Mouse (Mus musculus): ENCODE data around the gene Samd4. TPM values are rescaled to one million over a fixed set of nuclear protein-coding genes. Genes with fewer than 3 reads are reported as not detected.
"Not testable (repeated sequence)": the region's sequence is repeated elsewhere in the genome, so short reads cannot be mapped to it uniquely, and the experiment has no call there.

The Samd4 gene
- polyA plus RNA-seq, 1 experiment = 2.3 TPM

- no peak for TF ChIP-seq POLR2A (IDR thresholded peaks at IDR 0.05; ENCODE audit: borderline replicate concordance, low read depth, low read length)
- no peak for TF ChIP-seq CTCF (IDR thresholded peaks at IDR 0.05; ENCODE audit: low read depth, low read length)
- Histone ChIP-seq H3K27ac (ENCODE audit: insufficient read depth, low read depth, low read length) (no peak overlapping the region), H3K4me3 (ENCODE audit: insufficient read depth, low read length) (no peak overlapping the region), H3K4me1 (ENCODE audit: control insufficient read depth, insufficient read depth, low read length) (no peaks in the 10 kb centered on the region)
These were observed 222.5 kb downstream of the Samd4 start for GRCm38 (mm10) chr14:47105174-47105557.

- H3K27ac ChIP-seq (ENCODE audit: insufficient read depth, low read depth, low read length) = no peak overlapping the region
- H3K4me3 ChIP-seq (ENCODE audit: insufficient read depth, low read length) = no peak overlapping the region
- H3K4me1 ChIP-seq (ENCODE audit: control insufficient read depth, insufficient read depth, low read length) = no peaks in the 10 kb centered on the region
- TF ChIP-seq CTCF (IDR thresholded peaks at IDR 0.05; ENCODE audit: low read depth, low read length) (no peak), POLR2A (IDR thresholded peaks at IDR 0.05; ENCODE audit: borderline replicate concordance, low read depth, low read length) (no peak)
These were observed 223.1 kb downstream of the Samd4 start for GRCm38 (mm10) chr14:47105755-47106154.

DNA sequence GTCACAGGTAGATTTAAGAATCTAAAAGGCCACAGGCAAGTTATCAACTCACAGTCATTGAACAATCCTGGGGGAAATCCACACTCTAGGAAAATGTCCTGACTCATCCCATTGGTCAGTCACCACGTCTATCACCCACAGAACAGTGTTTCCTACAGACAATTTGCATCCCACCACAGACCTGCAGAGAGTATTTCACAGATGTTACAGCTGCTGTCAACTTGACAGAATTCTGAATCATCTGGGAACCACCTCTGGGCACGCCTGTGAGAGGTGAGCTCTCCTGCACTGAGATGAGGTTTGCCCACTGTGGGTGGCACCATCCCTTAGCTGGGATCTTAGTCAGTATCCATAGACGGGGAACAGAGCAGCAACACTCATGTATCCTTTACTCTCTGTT lies 224.8 kb downstream of the Samd4 start:
- Histone ChIP-seq H3K4me1 (ENCODE audit: control insufficient read depth, insufficient read depth, low read length) (no peaks in the 10 kb centered on the region), H3K4me3 (ENCODE audit: insufficient read depth, low read length) (no peak overlapping the region), H3K27ac (ENCODE audit: insufficient read depth, low read depth, low read length) (no peak overlapping the region)
- TF ChIP-seq POLR2A (IDR thresholded peaks at IDR 0.05; ENCODE audit: borderline replicate concordance, low read depth, low read length) = no peak
- TF ChIP-seq CTCF (IDR thresholded peaks at IDR 0.05; ENCODE audit: low read depth, low read length) = no peak

- H3K4me1 ChIP-seq (ENCODE audit: control insufficient read depth, insufficient read depth, low read length); H3K4me3 ChIP-seq (ENCODE audit: insufficient read depth, low read length); H3K27ac ChIP-seq (ENCODE audit: insufficient read depth, low read depth, low read length): not testable (repeated sequence)
These were observed 227.7 kb downstream of the Samd4 start for GRCm38 (mm10) chr14:47110391-47110790.

- H3K4me1 ChIP-seq (ENCODE audit: control insufficient read depth, insufficient read depth, low read length) = no peaks in the 10 kb centered on the region
- no peak for TF ChIP-seq POLR2A (IDR thresholded peaks at IDR 0.05; ENCODE audit: borderline replicate concordance, low read depth, low read length)
- TF ChIP-seq CTCF (IDR thresholded peaks at IDR 0.05; ENCODE audit: low read depth, low read length) = no peak
These were observed 228.7 kb downstream of the Samd4 start for GRCm38 (mm10) chr14:47111341-47111740.

GRCm38 (mm10) chr14:47115154-47115553 lies 232.5 kb downstream of the Samd4 start:
- H3K27ac ChIP-seq (ENCODE audit: insufficient read depth, low read depth, low read length) = no peak overlapping the region
- H3K4me3 ChIP-seq (ENCODE audit: insufficient read depth, low read length) = no peak overlapping the region

More at GRCm38 (mm10) chr14:47111341-47111740, 228.7 kb downstream of the Samd4 start:
- no peak overlapping the region for H3K27ac ChIP-seq (ENCODE audit: insufficient read depth, low read depth, low read length)
- no peak overlapping the region for H3K4me3 ChIP-seq (ENCODE audit: insufficient read depth, low read length)

DNA sequence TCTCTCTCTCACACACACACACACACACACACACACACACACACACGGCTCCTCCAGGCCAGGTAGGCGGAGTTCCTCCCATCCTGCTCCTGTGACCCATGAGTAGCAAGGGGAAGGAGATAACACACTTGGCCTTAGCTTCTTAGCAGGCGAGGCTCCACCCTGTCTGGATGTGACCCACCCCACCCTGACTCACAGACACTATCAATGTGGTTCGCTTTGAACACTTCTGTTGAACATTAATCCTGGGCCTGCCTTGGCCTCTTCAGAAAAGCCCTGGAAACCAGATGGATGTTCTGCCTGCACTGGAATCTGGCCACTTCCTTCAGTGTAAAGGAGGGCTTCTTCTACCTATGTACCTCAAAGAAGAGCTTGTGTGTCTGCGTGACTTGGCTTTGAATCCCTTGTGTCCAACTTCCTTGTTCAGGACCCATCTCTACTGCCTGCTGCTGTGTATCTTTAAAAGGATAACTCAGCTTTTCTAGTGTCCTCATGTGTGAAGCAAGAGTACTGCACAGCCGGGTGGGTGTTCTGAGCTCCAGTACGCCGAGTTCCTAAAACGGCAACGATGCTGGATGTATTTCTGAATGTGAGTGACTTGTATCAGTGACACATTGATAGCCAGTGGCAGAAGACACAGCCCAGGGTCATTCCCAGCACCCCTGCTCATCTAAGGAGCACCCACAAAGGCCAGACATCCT lies 233.6 kb downstream of the Samd4 start:
- Histone ChIP-seq H3K4me1 (ENCODE audit: control insufficient read depth, insufficient read depth, low read length) (peaks cover 3% of the 10 kb centered on the region; the same call in 1 of the 2 replicates), H3K27ac (ENCODE audit: insufficient read depth, low read depth, low read length) (no peak overlapping the region), H3K4me3 (ENCODE audit: insufficient read depth, low read length) (no peak overlapping the region)
- no peak for TF ChIP-seq CTCF (IDR thresholded peaks at IDR 0.05; ENCODE audit: low read depth, low read length)
- TF ChIP-seq POLR2A (IDR thresholded peaks at IDR 0.05; ENCODE audit: borderline replicate concordance, low read depth, low read length) = no peak

More at GRCm38 (mm10) chr14:47115154-47115553, 232.5 kb downstream of the Samd4 start:
- H3K4me1 ChIP-seq (ENCODE audit: control insufficient read depth, insufficient read depth, low read length) = peaks cover 3% of the 10 kb centered on the region; the same call in 1 of the 2 replicates
- TF ChIP-seq POLR2A (IDR thresholded peaks at IDR 0.05; ENCODE audit: borderline replicate concordance, low read depth, low read length) (no peak), CTCF (IDR thresholded peaks at IDR 0.05; ENCODE audit: low read depth, low read length) (no peak)

DNA sequence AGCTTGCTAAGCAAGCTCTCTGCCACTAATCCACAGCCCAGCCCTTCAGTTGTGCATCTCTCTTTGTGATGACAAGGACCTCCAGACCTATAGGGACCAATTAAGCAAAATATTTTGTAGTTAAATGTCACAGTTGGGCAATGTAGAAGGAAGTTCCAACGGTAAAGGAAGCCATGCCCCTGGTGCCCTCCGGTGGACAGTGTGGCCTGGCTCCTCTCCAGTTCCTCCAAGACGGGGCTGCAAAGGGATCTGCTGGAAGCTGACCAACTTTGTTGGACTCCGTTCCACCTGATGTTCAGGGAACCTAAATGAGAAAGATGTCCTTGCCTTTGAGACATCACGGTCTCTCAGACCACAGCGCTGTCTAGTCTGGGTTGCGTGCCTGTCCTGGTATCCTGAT lies 234.9 kb downstream of the Samd4 start:
- no peak overlapping the region for H3K27ac ChIP-seq (ENCODE audit: insufficient read depth, low read depth, low read length)
- H3K4me1 ChIP-seq (ENCODE audit: control insufficient read depth, insufficient read depth, low read length) = peaks cover 3% of the 10 kb centered on the region; the same call in 1 of the 2 replicates
- no peak overlapping the region for H3K4me3 ChIP-seq (ENCODE audit: insufficient read depth, low read length)
- TF ChIP-seq CTCF (IDR thresholded peaks at IDR 0.05; ENCODE audit: low read depth, low read length) = no peak
- no peak for TF ChIP-seq POLR2A (IDR thresholded peaks at IDR 0.05; ENCODE audit: borderline replicate concordance, low read depth, low read length)

DNA sequence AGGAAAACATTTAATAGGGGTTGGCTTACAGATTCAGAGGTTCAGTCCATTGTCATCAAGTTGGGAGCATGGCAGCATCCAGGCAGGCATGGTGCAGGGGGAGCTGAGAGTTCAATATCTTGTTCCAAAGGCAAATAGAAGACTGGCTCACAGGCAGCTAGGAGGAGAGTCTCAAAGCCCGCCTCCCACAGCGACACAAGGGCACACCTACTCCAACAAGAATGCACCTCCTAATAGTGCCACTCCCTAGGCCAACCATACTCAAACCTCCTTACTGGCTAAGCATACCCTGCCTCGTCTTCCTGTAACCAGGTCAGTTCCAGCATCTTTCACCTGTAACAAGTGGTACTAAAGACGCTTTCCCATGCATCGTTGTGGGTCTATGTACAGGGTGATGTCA lies 245.3 kb downstream of the Samd4 start:
- no peak overlapping the region for H3K4me3 ChIP-seq (ENCODE audit: insufficient read depth, low read length)
- no peaks in the 10 kb centered on the region for H3K4me1 ChIP-seq (ENCODE audit: control insufficient read depth, insufficient read depth, low read length)
- TF ChIP-seq POLR2A (IDR thresholded peaks at IDR 0.05; ENCODE audit: borderline replicate concordance, low read depth, low read length) = no peak
- TF ChIP-seq CTCF (IDR thresholded peaks at IDR 0.05; ENCODE audit: low read depth, low read length) = no peak
- H3K27ac ChIP-seq (ENCODE audit: insufficient read depth, low read depth, low read length) = no peak overlapping the region

- Histone ChIP-seq H3K4me1 (ENCODE audit: control insufficient read depth, insufficient read depth, low read length) (no peaks in the 10 kb centered on the region; the same call in 1 of the 2 replicates), H3K4me3 (ENCODE audit: insufficient read depth, low read length) (no peak overlapping the region), H3K27ac (ENCODE audit: insufficient read depth, low read depth, low read length) (no peak overlapping the region)
- TF ChIP-seq POLR2A (IDR thresholded peaks at IDR 0.05; ENCODE audit: borderline replicate concordance, low read depth, low read length) = no peak
- no peak for TF ChIP-seq CTCF (IDR thresholded peaks at IDR 0.05; ENCODE audit: low read depth, low read length)
These were observed 251.3 kb downstream of the Samd4 start for GRCm38 (mm10) chr14:47133948-47134347.

Measured in bone marrow macrophage, adult 2 months (primary cell).